Mouse (Mus musculus) heart, postnatal 10 days (tissue): ENCODE measurements around the gene Olfr543. TPM values are rescaled to one million over a fixed set of nuclear protein-coding genes. Genes with fewer than 3 reads are reported as not detected.
"Not testable (repeated sequence)": the region's sequence is repeated elsewhere in the genome, so short reads cannot be mapped to it uniquely, and the experiment has no call there.

Experiments used
- DNase-seq, 2 experiments: peaks; one replicate each; pipeline ENCODE4 v3.0.0; 2021
- intact Hi-C: fragments of 180-260 bp; cut with DNase I; formaldehyde crosslinking; loops from one replicate; pipeline ENCODE4 v1.15.1; 2025
- total RNA-seq, 2 experiments: library from RNA; stranded (reverse); gene quantifications; 2 replicates each; pipeline ENCODE4 v1.2.3; 2021

The Olfr543 gene
- not detected for total RNA-seq

GRCm38 (mm10) chr7:102481579-102481978, at the start of gene Olfr543:
Gene Olfr543, minus strand, starts transcription at chr7:102481679.
- intact Hi-C loops: no loop called here
- DNase-seq: no peak

GRCm38 (mm10) chr7:102529052-102529451, 47.6 kb upstream of the Olfr543 start:
- intact Hi-C loops: no loop called here
- DNase-seq: no peak

DNA sequence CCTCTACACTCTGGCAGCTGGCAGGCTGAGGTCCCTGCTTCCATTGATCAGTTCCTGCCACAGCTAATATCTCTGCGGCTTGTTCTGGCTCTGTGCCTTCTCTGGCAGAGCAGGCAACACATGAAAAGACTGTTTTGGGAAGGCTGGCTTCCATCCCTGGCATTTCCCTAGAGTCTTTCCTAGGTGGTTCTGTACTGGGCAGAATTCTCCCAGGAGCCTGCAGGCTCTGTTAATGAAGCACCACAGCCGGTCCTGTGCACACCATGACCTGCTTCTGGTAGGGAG, 35.5 kb upstream of the Olfr543 start:
- no peak for DNase-seq
- intact Hi-C loops: no loop called here

DNA sequence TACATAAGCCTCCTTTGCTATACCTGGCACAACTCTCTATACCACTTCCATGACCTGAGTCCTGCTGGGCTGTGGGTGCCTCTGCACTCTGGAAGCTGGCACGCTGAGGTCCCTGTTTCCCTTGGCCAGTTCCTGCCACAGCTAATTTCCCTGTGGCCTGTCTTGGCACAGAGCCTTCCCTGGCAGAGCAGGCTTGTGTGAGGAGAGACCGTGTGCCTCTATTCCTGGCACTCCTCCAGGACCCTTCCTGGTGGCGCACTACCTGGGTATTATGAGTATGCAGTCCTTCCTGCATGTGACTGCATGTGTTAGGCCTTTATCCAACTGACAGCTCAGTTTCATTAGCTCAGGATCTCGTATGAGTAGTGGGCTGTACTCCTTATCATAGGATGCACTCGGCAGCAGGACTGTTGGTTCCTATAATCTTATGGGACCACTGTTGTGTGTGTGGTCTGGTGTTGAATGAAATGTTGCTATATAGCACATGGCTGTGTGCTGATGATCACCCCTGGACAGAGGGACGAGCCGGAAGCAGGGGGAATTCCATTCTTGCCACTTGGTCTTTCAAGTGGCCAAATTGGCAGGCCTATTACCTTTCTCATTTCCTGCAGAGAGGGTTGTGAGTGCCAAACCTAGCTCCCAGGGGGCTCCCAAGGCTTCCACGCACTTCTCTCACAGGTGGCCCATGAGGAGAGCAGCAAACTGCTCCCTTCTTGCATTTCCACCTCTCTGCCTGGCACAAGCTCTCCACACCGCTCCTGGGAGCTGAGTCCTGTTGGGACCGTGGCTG, 35.0 kb upstream of the Olfr543 start:
- peak; percentile 7 to 29 for DNase-seq
- intact Hi-C loops: no loop called here

DNA sequence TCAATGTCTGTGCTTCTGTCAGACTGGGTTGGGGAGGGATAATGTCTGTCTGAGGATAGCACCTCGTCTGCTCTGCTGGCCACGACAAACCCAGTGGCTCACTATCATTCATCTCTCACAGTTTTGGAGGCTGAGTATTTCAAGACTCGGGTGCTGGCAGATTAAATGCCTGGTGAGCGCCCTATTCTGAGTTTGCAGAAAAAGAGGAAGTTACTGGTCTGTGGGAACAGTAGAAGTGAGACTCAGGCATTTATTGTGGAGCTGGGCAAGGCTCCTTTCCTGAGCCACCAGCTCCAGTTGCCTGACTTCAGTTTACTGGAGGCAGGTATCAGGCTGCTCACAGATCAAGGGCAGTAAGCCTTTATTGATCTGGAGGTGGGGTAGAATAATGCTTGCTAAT, 32.7 kb upstream of the Olfr543 start:
- intact Hi-C loops: loop anchor here (5.0 kb wide), 1 partner anchor 603 kb away; no protein-coding TSS in a partner anchor
- no peak for DNase-seq

GRCm38 (mm10) chr7:102512814-102513435, 31.4 kb upstream of the Olfr543 start:
- DNase-seq: peak; percentile 88 to 94
- intact Hi-C loops: loop anchor here (1.0 to 5.0 kb wide), 4 partner anchors 123 to 604 kb away; no protein-coding TSS in a partner anchor

- intact Hi-C loops: loop anchor here (2.0 to 5.0 kb wide), 3 partner anchors 241 to 605 kb away; no protein-coding TSS in a partner anchor
- DNase-seq: no peak
Observed at GRCm38 (mm10) chr7:102511927-102512326, 30.4 kb upstream of the Olfr543 start.

DNA sequence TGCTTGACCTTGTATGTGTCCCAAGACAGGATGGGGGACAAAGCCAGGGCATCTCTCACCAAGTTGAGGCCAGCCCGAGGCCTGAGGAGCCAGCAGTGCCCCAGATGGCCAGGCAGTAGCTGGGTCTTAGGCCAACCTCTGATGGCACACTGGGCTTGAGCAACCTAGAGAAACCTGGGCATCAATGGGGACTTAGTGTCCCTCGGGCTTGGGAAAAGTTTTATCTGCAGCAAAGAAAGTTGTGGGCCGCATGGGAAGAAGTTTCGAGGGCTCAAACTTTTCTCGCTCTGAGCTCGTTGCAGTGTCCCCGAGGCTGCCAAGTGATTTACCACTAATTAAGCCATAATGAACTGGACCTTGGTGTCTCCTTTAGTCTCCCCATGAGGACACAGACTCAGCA, 28.2 kb upstream of the Olfr543 start:
- DNase-seq: no peak
- intact Hi-C loops: loop anchor here (5.0 kb wide), 3 partner anchors 608 to 1433 kb away; partner anchors contain the start of gene Olfr633

DNA sequence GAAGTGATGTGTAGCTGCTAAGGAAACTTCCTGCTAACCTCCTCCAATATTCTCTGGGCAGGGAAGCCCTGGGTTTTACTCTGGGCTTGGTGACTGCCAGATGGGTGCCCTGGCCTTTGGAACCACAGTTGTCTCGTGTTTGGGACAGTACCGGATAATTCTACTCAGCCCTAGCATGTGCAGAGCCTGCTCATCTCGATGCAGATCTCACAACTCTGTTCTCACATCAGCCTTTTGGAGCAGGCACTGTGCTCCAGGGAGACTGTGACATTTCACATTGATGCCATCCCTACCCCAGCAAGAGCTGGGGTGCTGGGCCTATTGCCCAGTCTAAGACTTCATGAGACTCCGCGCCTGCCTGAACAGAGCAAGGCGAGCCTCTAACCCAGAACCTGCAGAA, 27.2 kb upstream of the Olfr543 start:
- no peak for DNase-seq
- intact Hi-C loops: loop anchor here (5.0 kb wide), 2 partner anchors 1364 to 1434 kb away; partner anchors contain the start of gene Olfr633

DNA sequence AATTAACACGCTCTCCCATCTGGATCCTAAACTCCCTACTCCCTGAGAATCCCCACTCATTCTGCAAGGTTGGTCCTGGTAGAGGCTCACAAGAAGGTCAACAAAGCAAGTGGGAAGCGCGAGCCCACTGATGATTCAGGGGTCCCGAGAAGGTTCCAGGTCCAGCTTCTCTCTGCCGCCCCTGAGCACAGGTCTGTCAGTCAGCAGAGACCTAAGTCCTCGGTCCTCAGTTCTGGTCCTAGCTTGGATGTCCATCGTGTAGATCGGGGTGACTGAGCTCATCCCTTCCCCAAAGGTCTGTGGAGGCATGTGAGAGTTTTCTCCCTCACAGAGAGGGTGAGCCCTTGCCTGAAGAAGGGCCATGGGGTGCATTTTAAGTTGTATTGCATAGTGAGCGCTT, 26.6 kb upstream of the Olfr543 start:
- intact Hi-C loops: loop anchor here (5.0 kb wide), 2 partner anchors 1364 to 1434 kb away; partner anchors contain the start of gene Olfr633
- DNase-seq: no peak

DNA sequence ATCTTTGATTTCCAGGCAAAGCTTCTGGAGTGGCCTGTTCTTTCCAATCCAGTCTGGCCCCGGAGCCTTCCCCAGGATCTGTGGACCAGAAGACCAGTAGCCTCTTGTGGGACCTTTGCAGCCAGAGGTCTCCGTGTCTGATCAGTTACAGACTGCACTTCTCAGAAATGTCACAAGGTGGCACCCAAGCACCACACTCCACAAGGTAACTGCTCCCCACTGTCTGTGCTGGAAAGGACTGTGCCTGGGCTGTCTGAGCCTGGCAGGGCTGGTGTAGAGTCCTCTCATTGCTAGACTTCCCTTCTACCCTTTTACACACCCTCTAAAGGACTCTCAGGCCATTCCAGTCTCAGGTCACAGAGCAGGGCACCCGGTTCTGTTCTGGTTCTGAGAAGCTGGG, 25.4 kb upstream of the Olfr543 start:
- intact Hi-C loops: loop anchor here (5.0 kb wide), 2 partner anchors 1365 to 1435 kb away; partner anchors contain the start of gene Olfr633
- peak; percentile 75 to 86 for DNase-seq

DNA sequence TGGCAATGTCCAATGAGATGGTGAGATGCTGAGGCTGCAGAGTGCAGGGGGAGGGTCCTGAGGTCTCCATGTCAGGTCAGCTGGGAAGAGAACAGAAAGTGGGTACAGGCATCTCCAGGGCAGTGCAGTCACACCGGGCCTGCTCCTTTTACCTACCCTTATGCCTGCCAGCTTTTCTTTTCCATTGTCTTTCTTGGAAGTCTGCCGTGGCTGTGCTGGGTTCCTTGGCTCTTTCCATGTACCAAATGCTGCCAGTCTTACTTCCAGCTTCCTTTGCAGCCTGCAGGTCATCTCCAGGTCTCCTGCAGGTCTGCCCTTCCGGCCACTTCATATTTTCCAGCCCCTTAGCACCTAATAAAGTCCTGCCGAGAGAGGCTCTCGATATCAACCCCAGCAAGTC, 20.5 kb upstream of the Olfr543 start:
- intact Hi-C loops: no loop called here
- no peak for DNase-seq

DNA sequence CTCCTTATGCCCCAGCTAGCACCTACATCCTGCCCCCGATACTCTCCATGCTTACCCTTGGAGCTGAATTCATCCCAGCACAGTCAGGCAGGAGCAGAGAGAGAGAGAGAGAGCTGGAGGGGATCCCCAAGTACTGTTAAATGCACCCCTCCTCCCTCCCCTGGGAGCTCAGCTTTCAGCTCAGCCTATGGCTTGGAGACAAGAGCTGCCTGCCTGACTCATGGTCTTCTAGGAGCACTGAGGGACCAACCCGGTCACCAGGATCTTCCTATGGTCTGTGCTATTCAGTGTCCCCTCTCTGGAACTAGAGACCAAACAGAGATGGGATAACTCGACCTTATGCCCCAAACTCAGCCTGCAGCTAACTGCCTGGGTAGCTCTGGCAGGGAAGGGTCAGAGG, 18.0 kb upstream of the Olfr543 start, which contains the start of gene Olfr545:
Gene Olfr545 (minus strand): TSS at position 101 of the 400 bp plus-strand sequence.
- DNase-seq: no peak
- intact Hi-C loops: no loop called here

GRCm38 (mm10) chr7:102494416-102494815, 12.9 kb upstream of the Olfr543 start:
- DNase-seq, intact Hi-C loops: not testable (repeated sequence)

DNA sequence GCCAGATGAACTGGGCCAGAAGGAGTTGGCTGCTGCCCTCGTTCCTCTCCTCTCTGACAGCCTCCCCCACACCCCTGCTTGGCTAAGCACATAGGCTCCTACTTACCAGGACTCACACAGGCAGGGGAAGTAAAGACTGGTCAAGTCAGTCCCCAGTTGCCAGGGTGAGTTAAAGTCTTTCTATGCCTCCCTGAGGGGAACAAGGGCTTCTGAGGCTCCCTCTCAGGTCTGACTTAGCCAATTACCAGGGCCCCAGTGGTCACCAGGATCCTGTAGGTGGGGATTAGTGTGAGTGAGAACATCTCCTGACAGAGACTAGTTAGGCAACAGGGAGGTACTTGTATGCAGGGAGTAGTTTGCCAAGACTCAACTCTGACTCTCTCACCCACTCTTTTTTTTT, 6.7 kb upstream of the Olfr543 start, which contains the start of gene Olfr544:
Gene Olfr544 (minus strand): TSS at position 153 of the 400 bp plus-strand sequence.
- intact Hi-C loops: no loop called here

GRCm38 (mm10) chr7:102486105-102486504, 4.6 kb upstream of the Olfr543 start:
- no peak for DNase-seq
- intact Hi-C loops: no loop called here

More for the DNA sequence above, 6.7 kb upstream of the Olfr543 start, which contains the start of gene Olfr544:
- no peak for DNase-seq

- DNase-seq, intact Hi-C loops: not testable (repeated sequence)
Observed at GRCm38 (mm10) chr7:102484766-102485165, 3.3 kb upstream of the Olfr543 start.

DNA sequence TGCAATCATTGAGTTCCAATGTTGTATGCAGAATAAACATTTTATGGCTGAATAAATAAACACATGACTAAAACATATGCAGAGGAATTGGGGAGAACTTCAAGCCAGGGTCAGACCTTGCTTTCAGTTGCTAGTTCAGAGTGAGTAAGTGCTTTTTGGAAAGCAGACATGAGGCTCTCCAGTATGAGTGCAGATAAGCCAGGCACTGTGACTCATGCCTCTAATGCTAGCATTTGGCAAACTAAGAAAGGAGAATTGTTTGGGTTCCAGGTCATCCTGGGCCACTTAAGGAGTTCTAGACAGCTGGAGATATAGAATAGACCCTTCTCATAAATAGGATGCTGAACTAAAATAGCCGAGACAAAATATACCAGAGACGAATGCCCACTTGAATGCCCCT, 2.2 kb upstream of the Olfr543 start:
- DNase-seq: peak; percentile 20 to 32
- intact Hi-C loops: no loop called here

- DNase-seq: no peak
- intact Hi-C loops: no loop called here
Observed at GRCm38 (mm10) chr7:102480821-102481220, 658 bp downstream of the Olfr543 start.

- peak in 1 of 2 experiments; percentile 20 for DNase-seq
- intact Hi-C loops: no loop called here
Observed at GRCm38 (mm10) chr7:102479368-102480078, 2.0 kb downstream of the Olfr543 start.

DNA sequence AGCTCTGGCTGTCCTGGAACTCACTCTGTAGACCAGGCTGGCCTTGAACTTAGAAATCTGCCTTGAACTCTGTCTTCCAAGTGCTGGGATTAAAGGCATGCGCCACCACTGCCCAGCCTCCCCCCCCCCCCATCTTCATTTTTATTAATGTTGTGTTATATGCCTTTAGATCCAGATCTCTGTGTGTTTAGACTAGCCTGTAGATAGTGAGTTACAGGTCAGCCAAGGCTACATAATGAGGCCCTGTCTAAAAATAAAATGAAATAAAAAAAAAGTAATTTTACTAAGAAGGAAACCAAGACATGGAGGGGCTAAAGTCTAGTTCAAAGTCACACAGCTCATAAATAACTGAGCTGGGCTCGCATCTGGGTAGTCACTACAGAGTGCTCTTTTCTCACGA, 2.6 kb downstream of the Olfr543 start:
- no peak for DNase-seq
- intact Hi-C loops: no loop called here
